Mouse (Mus musculus) C2C12 (cell line): ENCODE measurements at regions not wholly inside any gene's neighbourhood (a gene's known extent, or its start where the extent isn't known, plus 50 kb on each side); places are given as distances from the start of the nearest gene placed in this dataset.

ENCODE experiments used
- CEBPB ChIP-seq: IDR thresholded peaks from one replicate; pipeline ENCODE4 v1.6.1; 2011; ENCODE audit warnings: low read depth, mild to moderate bottlenecking, control low read depth, moderate library complexity
- CTCF ChIP-seq: IDR thresholded peaks from one replicate; pipeline ENCODE4 v1.5.1; 2011; ENCODE audit not compliant: control insufficient read depth, insufficient read depth, insufficient read length
- FOSL1 ChIP-seq: IDR thresholded peaks from one replicate; pipeline ENCODE4 v1.8.0; 2011; ENCODE audit warnings: mild to moderate bottlenecking, low read length; ENCODE audit not compliant: poor library complexity, insufficient read depth, severe bottlenecking
- MAX ChIP-seq: IDR thresholded peaks from one replicate; pipeline ENCODE4 v1.6.1; 2011; ENCODE audit warnings: mild to moderate bottlenecking, control low read depth
- MYOD1 ChIP-seq: IDR thresholded peaks from one replicate; pipeline ENCODE4 v1.6.1; 2011; ENCODE audit warnings: low read depth; ENCODE audit not compliant: control insufficient read depth, insufficient read length
- MYOG ChIP-seq: IDR thresholded peaks from one replicate; pipeline ENCODE4 v1.6.1; 2011; ENCODE audit not compliant: control insufficient read depth, insufficient read length; ENCODE audit errors: extremely low read depth
- USF1 ChIP-seq: IDR thresholded peaks from one replicate; pipeline ENCODE4 v1.6.1; 2011; ENCODE audit warnings: low read depth, mild to moderate bottlenecking, control low read depth, moderate library complexity

DNA sequence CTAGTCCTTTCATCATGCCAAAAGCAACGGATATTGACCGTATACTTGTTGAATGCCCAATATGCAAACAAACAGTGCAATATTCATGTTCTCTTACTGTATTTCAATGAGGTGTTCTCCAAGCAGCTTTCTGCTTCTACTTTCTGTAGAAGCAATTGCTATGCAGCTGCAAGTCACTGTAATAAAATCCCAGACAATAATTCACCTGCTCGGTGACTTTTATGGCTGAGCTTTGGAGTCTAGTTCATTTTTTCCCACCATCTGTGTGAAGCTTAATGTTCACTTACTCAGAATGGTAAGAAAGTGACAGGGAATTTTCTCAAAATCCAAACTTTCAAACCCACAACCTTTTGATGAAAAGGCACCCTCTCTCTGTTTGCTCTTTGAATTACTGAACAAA, 252.8 kb downstream of the Arl4a start:
- TF ChIP-seq MYOD1 (no peak), MAX (no peak), CTCF (no peak), FOSL1 (no peak), USF1 (no peak), MYOG (no peak), CEBPB (no peak)
